Mouse (Mus musculus) CH12.LX (cell line): Measurements from ENCODE around the gene Muc13. TPM values are rescaled to one million over a fixed set of nuclear protein-coding genes. Genes with fewer than 3 reads are reported as not detected.

Experiments used
- DNase-seq: peaks from one replicate; pipeline ENCODE4 v3.0.0-alpha.2; 2013; ENCODE audit errors: extremely low read depth
- H3K27ac ChIP-seq: 2 replicates; pipeline ENCODE4 v1.5.1; 2012; ENCODE audit warnings: low read depth, mild to moderate bottlenecking, control low read depth, moderate library complexity; ENCODE audit not compliant: insufficient read depth
- H3K27me3 ChIP-seq: replicated peaks from 2 replicates; pipeline ENCODE3; 2012; ENCODE audit warnings: inconsistent platforms
- H3K36me3 ChIP-seq, 2 experiments: replicated peaks in 1 of 2; 2 replicates each; pipeline versions ENCODE3 to v1.6.1; 2012; ENCODE audit warnings: inconsistent platforms in 1 of 2, low read length in 1 of 2, mild to moderate bottlenecking in 1 of 2, mixed read lengths in 1 of 2, moderate library complexity in 1 of 2; ENCODE audit not compliant: control insufficient read depth in 1 of 2, insufficient read depth in 1 of 2
- H3K4me1 ChIP-seq, 2 experiments: 2 replicates each; pipeline ENCODE4 v1.6.1; 2012; ENCODE audit warnings: inconsistent platforms in 1 of 2, moderate library complexity in 1 of 2; ENCODE audit not compliant: insufficient read depth in 2 of 2, control insufficient read depth in 1 of 2
- H3K4me2 ChIP-seq: 2 replicates; pipeline ENCODE4 v1.6.1; 2012; ENCODE audit warnings: low read depth, mild to moderate bottlenecking, control low read depth; ENCODE audit not compliant: poor library complexity, insufficient read depth, severe bottlenecking
- H3K4me3 ChIP-seq, 3 experiments: fragments of 150-350 bp in 1 of 3; sonication (generic) in 1 of 3; replicated peaks in 1 of 3; 2 replicates each; pipeline versions ENCODE3 to v1.5.1; 2011 to 2012; ENCODE audit warnings: low read depth in 2 of 3, low read length in 2 of 3, mild to moderate bottlenecking in 2 of 3, moderate library complexity in 2 of 3, control low read depth in 1 of 3, improper control_type of control experiment in 1 of 3, inconsistent platforms in 1 of 3, mixed read lengths in 1 of 3; ENCODE audit not compliant: poor library complexity in 1 of 3
- H3K79me2 ChIP-seq: replicated peaks from 2 replicates; pipeline ENCODE4 v1.6.1; 2012; ENCODE audit warnings: mild to moderate bottlenecking, moderate library complexity; ENCODE audit not compliant: control insufficient read depth, poor library complexity, insufficient read depth, severe bottlenecking; ENCODE audit errors: extremely low read depth
- H3K9ac ChIP-seq: 2 replicates; pipeline ENCODE4 v1.6.1; 2012; ENCODE audit warnings: low read depth, mild to moderate bottlenecking, control low read depth, moderate library complexity; ENCODE audit not compliant: insufficient read depth
- H3K9me3 ChIP-seq: replicated peaks from 2 replicates; pipeline ENCODE3; 2012; ENCODE audit warnings: low read length, inconsistent platforms, mixed read lengths
- BHLHE40 ChIP-seq: IDR thresholded peaks from 2 replicates; pipeline ENCODE4 v1.6.1; 2011; ENCODE audit warnings: mild to moderate bottlenecking, low read depth, low read length, improper control_type of control experiment
- CHD2 ChIP-seq: IDR thresholded peaks from 2 replicates; pipeline ENCODE4 v1.6.1; 2011; ENCODE audit warnings: low read length, improper control_type of control experiment
- CTCF ChIP-seq, 2 experiments: IDR thresholded peaks in 1 of 2; conservative IDR thresholded peaks in 1 of 2; 2 replicates each; pipeline ENCODE4 v1.5.1; 2011 to 2012; ENCODE audit warnings: low read depth in 2 of 2, low read length in 2 of 2, improper control_type of control experiment in 1 of 2, inconsistent platforms in 1 of 2, mild to moderate bottlenecking in 1 of 2, moderate library complexity in 1 of 2
- E2F4 ChIP-seq: IDR thresholded peaks from 2 replicates; pipeline ENCODE4 v1.6.1; 2011; ENCODE audit warnings: low read depth, low read length, improper control_type of control experiment; ENCODE audit not compliant: insufficient replicate concordance
- ELF1 ChIP-seq: IDR thresholded peaks from 2 replicates; pipeline ENCODE4 v1.6.1; 2014; ENCODE audit warnings: low read depth, mild to moderate bottlenecking, inconsistent platforms, low read length, improper control_type of control experiment
- EP300 ChIP-seq: IDR thresholded peaks from 2 replicates; pipeline ENCODE4 v1.6.1; 2011; ENCODE audit warnings: low read length, improper control_type of control experiment
- ETS1 ChIP-seq: conservative IDR thresholded peaks from 2 replicates; pipeline ENCODE4 v1.6.1; 2012; ENCODE audit warnings: low read depth, mild to moderate bottlenecking, inconsistent platforms, low read length, improper control_type of control experiment, moderate library complexity
- HCFC1 ChIP-seq: IDR thresholded peaks from 2 replicates; pipeline ENCODE4 v1.6.1; 2012; ENCODE audit warnings: low read depth, mild to moderate bottlenecking, inconsistent platforms, low read length, improper control_type of control experiment
- IRF4 ChIP-seq: IDR thresholded peaks from 2 replicates; pipeline ENCODE4 v1.6.1; 2014; ENCODE audit warnings: low read depth, mild to moderate bottlenecking, inconsistent platforms, low read length, improper control_type of control experiment
- JUN ChIP-seq: IDR thresholded peaks from 2 replicates; pipeline ENCODE4 v1.6.1; 2011; ENCODE audit warnings: low read depth, mild to moderate bottlenecking, low read length, improper control_type of control experiment, moderate library complexity; ENCODE audit not compliant: insufficient read depth
- JUND ChIP-seq: conservative IDR thresholded peaks from 2 replicates; pipeline ENCODE4 v1.6.1; 2011; ENCODE audit warnings: low read depth, low read length, improper control_type of control experiment
- KAT2A ChIP-seq: IDR thresholded peaks from 2 replicates; pipeline ENCODE4 v1.6.1; 2012; ENCODE audit warnings: low read length, improper control_type of control experiment, inconsistent platforms; ENCODE audit not compliant: insufficient replicate concordance
- MAFK ChIP-seq: IDR thresholded peaks from 2 replicates; pipeline ENCODE4 v1.6.1; 2011; ENCODE audit warnings: low read length, improper control_type of control experiment; ENCODE audit not compliant: insufficient replicate concordance
- MAX ChIP-seq: IDR thresholded peaks from 2 replicates; pipeline ENCODE4 v1.6.1; 2011; ENCODE audit warnings: low read length, improper control_type of control experiment
- MAZ ChIP-seq: IDR thresholded peaks from 2 replicates; pipeline ENCODE4 v1.6.1; 2012; ENCODE audit warnings: low read depth, mild to moderate bottlenecking, inconsistent platforms, low read length, improper control_type of control experiment, moderate library complexity
- MEF2A ChIP-seq: IDR thresholded peaks from 2 replicates; pipeline ENCODE4 v1.6.1; 2014; ENCODE audit warnings: low read depth, mild to moderate bottlenecking, inconsistent platforms, low read length, improper control_type of control experiment, borderline replicate concordance
- MYC ChIP-seq: IDR thresholded peaks from 2 replicates; pipeline ENCODE4 v1.6.1; 2011; ENCODE audit warnings: low read depth, mild to moderate bottlenecking, improper control_type of control experiment, low read length
- NELFE ChIP-seq: IDR thresholded peaks from 2 replicates; pipeline ENCODE4 v1.6.1; 2011; ENCODE audit warnings: low read depth, low read length, improper control_type of control experiment
- NRF1 ChIP-seq: IDR thresholded peaks from 2 replicates; pipeline ENCODE4 v1.6.1; 2014; ENCODE audit warnings: low read depth, mild to moderate bottlenecking, inconsistent platforms, low read length, improper control_type of control experiment, moderate library complexity
- PAX5 ChIP-seq: IDR thresholded peaks from 2 replicates; pipeline ENCODE4 v1.6.1; 2012; ENCODE audit warnings: low read length, inconsistent platforms, mixed read lengths
- POLR2A ChIP-seq: IDR thresholded peaks from 2 replicates; pipeline ENCODE4 v1.6.1; 2011; ENCODE audit warnings: low read depth, mild to moderate bottlenecking, improper control_type of control experiment, low read length
- RAD21 ChIP-seq: IDR thresholded peaks from 2 replicates; pipeline ENCODE4 v1.6.1; 2011; ENCODE audit warnings: low read depth, mild to moderate bottlenecking, low read length, improper control_type of control experiment, moderate library complexity
- RCOR1 ChIP-seq: conservative IDR thresholded peaks from 2 replicates; pipeline ENCODE4 v1.6.1; 2012; ENCODE audit warnings: low read depth, mild to moderate bottlenecking, inconsistent platforms, low read length, improper control_type of control experiment
- SIN3A ChIP-seq: IDR thresholded peaks from 2 replicates; pipeline ENCODE4 v1.6.1; 2012; ENCODE audit warnings: low read length, improper control_type of control experiment, inconsistent platforms
- SMC3 ChIP-seq: IDR thresholded peaks from 2 replicates; pipeline ENCODE4 v1.6.1; 2011; ENCODE audit warnings: low read depth, low read length, improper control_type of control experiment
- TBP ChIP-seq: conservative IDR thresholded peaks from 2 replicates; pipeline ENCODE4 v1.6.1; 2011; ENCODE audit warnings: low read depth, low read length, improper control_type of control experiment
- TCF12 ChIP-seq: IDR thresholded peaks from 2 replicates; pipeline ENCODE4 v1.6.1; 2014; ENCODE audit warnings: low read depth, mild to moderate bottlenecking, inconsistent platforms, low read length, improper control_type of control experiment
- UBTF ChIP-seq: IDR thresholded peaks from 2 replicates; pipeline ENCODE4 v1.6.1; 2012; ENCODE audit warnings: low read depth, mild to moderate bottlenecking, inconsistent platforms, low read length, improper control_type of control experiment, moderate library complexity
- USF1 ChIP-seq: IDR thresholded peaks from 2 replicates; pipeline ENCODE4 v1.6.1; 2014; ENCODE audit warnings: low read depth, mild to moderate bottlenecking, inconsistent platforms, low read length, improper control_type of control experiment
- USF2 ChIP-seq: conservative IDR thresholded peaks from 2 replicates; pipeline ENCODE4 v1.6.1; 2011; ENCODE audit warnings: low read depth, low read length, improper control_type of control experiment
- ZC3H11A ChIP-seq: IDR thresholded peaks from 2 replicates; pipeline ENCODE4 v1.6.1; 2012; ENCODE audit warnings: low read depth, mild to moderate bottlenecking, inconsistent platforms, low read length, improper control_type of control experiment
- ZMIZ1 ChIP-seq: IDR thresholded peaks from 2 replicates; pipeline ENCODE4 v1.6.1; 2012; ENCODE audit warnings: low read depth, mild to moderate bottlenecking, inconsistent platforms, low read length, improper control_type of control experiment
- ZNF384 ChIP-seq: IDR thresholded peaks from 2 replicates; pipeline ENCODE4 v1.6.1; 2012; ENCODE audit warnings: low read depth, low read length, improper control_type of control experiment, inconsistent platforms
- dilution Hi-C: fragments of 300-500 bp; cut with MboI; formaldehyde crosslinking; loops from 2 replicates; pipeline ENCODE4 v1.14.3; 2020; ENCODE audit warnings: low sequenced_read_pairs; ENCODE audit not compliant: extremely low pct_unique_long_range_greater_than_20kb, extremely low pct_ligation_motif_present
- in situ Hi-C: fragments of 300-500 bp; cut with MboI; formaldehyde crosslinking; loops from 3 replicates; pipeline ENCODE4 v1.14.3; 2019; ENCODE audit warnings: low sequenced_read_pairs, low pct_ligation_motif_present, low pct_unique_long_range_greater_than_20kb, mixed read lengths
- polyA plus RNA-seq: library from polyadenylated mRNA; unstranded; fragments of >175 nt; gene quantifications from 2 replicates; pipeline ENCODE4 v1.2.1, GENCODE M21; 2012; ENCODE audit warnings: low read depth; ENCODE audit not compliant: insufficient read length
- total RNA-seq, 2 experiments: library from RNA; depleted of rRNA; stranded (reverse); fragments of 300-350 nt in 1 of 2; fragments of >200 nt in 1 of 2; gene quantifications; 2 replicates each; pipeline ENCODE4 v1.2.3; 2012 to 2014

Muc13 gene
- total and polyA plus RNA-seq, 3 experiments, result not detected

DNA sequence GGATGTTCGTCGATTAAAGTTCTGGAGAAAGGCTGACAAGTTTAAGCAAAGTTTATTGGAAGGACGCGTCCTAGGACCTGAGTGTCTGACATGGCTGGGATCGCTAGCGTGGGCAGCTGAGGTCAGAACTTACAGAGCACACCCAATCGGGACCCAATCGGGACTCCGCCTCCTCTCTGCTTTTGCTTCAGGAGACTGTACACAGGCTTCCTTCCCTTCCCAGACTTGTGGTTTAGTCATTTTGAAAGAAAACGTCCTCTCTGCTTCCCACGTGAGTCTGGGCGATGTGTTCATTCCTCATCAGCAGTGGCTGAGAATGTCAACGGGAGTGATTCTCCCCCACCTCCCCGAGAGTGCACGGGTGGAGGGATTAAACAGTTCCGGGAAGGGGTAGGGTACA lies 37.9 kb upstream of the Muc13 start:
- H3K27ac ChIP-seq, result no peak overlapping the region
- in situ Hi-C loops, result no loop called here
- peaks cover 4% of the 10 kb centered on the region for H3K9me3 ChIP-seq
- TF ChIP-seq USF1 (no peak), ZC3H11A (no peak), MAFK (no peak), SMC3 (no peak), NRF1 (no peak), RAD21 (no peak), PAX5 (no peak), MAZ (no peak), POLR2A (no peak)
- TF ChIP-seq, all 38 proteins: peak for 0
- H3K4me2 ChIP-seq, result no peak overlapping the region
- no peaks in the 10 kb centered on the region for H3K27me3 ChIP-seq
- H3K4me1 ChIP-seq, result peaks cover 0 to 15% of the 10 kb centered on the region in 2 experiments; a peak in 2 of 4 replicates
- no peak overlapping the region for H3K4me3 ChIP-seq
- no peak overlapping the region for H3K9ac ChIP-seq
- dilution Hi-C loops, result no loop called here
- peaks cover 69 to 91% of the 10 kb centered on the region in 2 experiments for H3K36me3 ChIP-seq
- no peak for DNase-seq
- no peaks in the 10 kb centered on the region; the same call in 1 of the 2 replicates for H3K79me2 ChIP-seq

DNA sequence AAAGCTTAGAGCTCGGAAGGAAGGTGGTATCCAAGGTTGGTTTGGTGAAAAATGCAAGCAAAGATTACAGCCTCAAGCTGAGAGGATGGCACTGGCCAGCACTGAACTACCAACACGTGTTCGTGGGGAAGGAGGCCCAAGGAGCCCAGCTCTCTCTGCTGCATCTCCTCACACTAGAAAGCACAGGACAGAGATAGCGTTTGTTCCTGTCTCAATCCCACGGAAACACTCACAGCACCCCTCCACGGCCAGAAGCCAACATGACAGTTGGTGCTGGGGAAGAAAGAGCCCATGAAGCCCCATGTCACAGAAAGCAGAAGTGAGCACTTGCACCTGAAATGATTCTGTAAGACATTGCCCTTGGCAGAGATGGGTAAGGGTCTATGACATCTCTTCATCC lies 37.4 kb upstream of the Muc13 start:
- Histone ChIP-seq H3K79me2 (no peaks in the 10 kb centered on the region; the same call in 1 of the 2 replicates), H3K27ac (no peak overlapping the region), H3K4me2 (no peak overlapping the region), H3K36me3 (peaks cover 67 to 91% of the 10 kb centered on the region in 2 experiments), H3K9ac (no peak overlapping the region), H3K4me3 (no peak overlapping the region), H3K4me1 (peaks cover 0 to 15% of the 10 kb centered on the region in 2 experiments; a peak in 2 of 4 replicates), H3K27me3 (no peaks in the 10 kb centered on the region), H3K9me3 (peaks cover 4% of the 10 kb centered on the region)
- dilution Hi-C loops (no loop called here), in situ Hi-C loops (no loop called here)
- peak; percentile 57 for DNase-seq
- no peak for TF ChIP-seq POLR2A
- no peak for TF ChIP-seq JUN
- no peak for TF ChIP-seq MEF2A
- TF ChIP-seq SMC3, result peak; percentile 29
- TF ChIP-seq JUND, result no peak
- TF ChIP-seq KAT2A, result no peak
- no peak for TF ChIP-seq MYC
- TF ChIP-seq PAX5, result no peak
- no peak for TF ChIP-seq USF2
- TF ChIP-seq NRF1, result no peak
- TF ChIP-seq ETS1, result no peak
- no peak for TF ChIP-seq E2F4
- TF ChIP-seq ZMIZ1, result no peak
- TF ChIP-seq EP300, result peak; percentile 40
- no peak for TF ChIP-seq TCF12
- TF ChIP-seq USF1, result no peak
- no peak for TF ChIP-seq MAX
- no peak for TF ChIP-seq ELF1
- no peak for TF ChIP-seq RCOR1
- no peak for TF ChIP-seq CHD2
- TF ChIP-seq MAFK, result no peak
- no peak for TF ChIP-seq TBP
- TF ChIP-seq BHLHE40, result no peak
- TF ChIP-seq IRF4, result peak; percentile 46; the same call in 1 of the 2 replicates
- no peak for TF ChIP-seq ZC3H11A
- no peak for TF ChIP-seq SIN3A
- TF ChIP-seq RAD21, result peak; percentile 19
- no peak for TF ChIP-seq ZNF384
- TF ChIP-seq NELFE, result no peak
- peak in 1 of 2 experiments; percentile 42; a peak in 2 of 4 replicates for TF ChIP-seq CTCF (conservative IDR thresholded peaks at IDR 0.05 in 1 of 2, IDR thresholded peaks at IDR 0.05 in 1 of 2; ENCODE audit: low read depth in 2 of 2, low read length in 2 of 2)
- no peak for TF ChIP-seq HCFC1
- no peak for TF ChIP-seq UBTF
